9 mouse cellular contexts compared by ENCODE assay signal in the genomic region with DNA sequence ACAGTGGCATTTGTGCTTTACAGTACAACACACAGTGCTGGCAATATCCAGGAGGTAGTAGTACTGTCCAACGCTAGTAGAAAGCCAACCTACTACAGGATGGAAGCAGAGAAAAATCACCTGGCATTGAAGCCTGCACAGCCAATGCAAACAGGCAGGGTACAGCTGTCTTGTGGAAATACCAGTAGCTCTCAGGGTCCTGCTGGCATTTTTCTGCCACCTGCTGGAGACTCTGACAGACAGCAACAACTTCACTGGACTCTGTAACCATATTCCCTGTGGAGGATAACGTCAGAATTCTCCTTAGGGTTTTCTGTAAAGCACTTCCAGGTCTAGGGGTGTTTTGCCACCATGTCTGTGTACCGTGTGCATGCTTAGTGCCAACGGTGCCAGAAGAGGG. TPM values are rescaled to one million over a fixed set of nuclear protein-coding genes. Genes with fewer than 3 reads are reported as not detected.
DNase-seq lines count a peak whose midpoint lies in the region; ATAC-seq and TF ChIP-seq lines count a peak whose summit lies in the region.
"Had no signal": no experiment of that assay in that cellular context is flagged by ENCODE, and none has a peak within 500 bp of the region (broad histone marks: within the 10 kb centered on the region; RNA-seq: fewer than 3 reads in every experiment).

No protein-coding gene starts in this region.

- H3K27ac ChIP-seq in forebrain, embryonic 14.5 days (ENCODE audit: low read depth, low read length) = no peak overlapping the region
- H3K27ac ChIP-seq in forebrain, embryonic 13.5 days = no peak overlapping the region
- H3K27ac ChIP-seq in limb, embryonic 13.5 days = no peak overlapping the region
- H3K27ac ChIP-seq in limb, embryonic 10.5 days = no peak overlapping the region
- H3K27ac ChIP-seq in limb, embryonic 14.5 days (replicated peaks; ENCODE audit: low read depth, low read length) = no peak overlapping the region
- no peak overlapping the region for H3K27ac ChIP-seq in midbrain, embryonic 10.5 days (replicated peaks)
- H3K27ac ChIP-seq: limb, embryonic 15.5 days had no signal

- no peak for TF ChIP-seq CTCF in G1E (IDR thresholded peaks at IDR 0.05; ENCODE audit: low read depth, low read length)

- H3K4me1 ChIP-seq in forebrain, embryonic 14.5 days (ENCODE audit: control insufficient read depth, insufficient read depth, low read length) = no peaks in the 10 kb centered on the region
- no peaks in the 10 kb centered on the region for H3K4me1 ChIP-seq in forebrain, embryonic 13.5 days
- no peaks in the 10 kb centered on the region for H3K4me1 ChIP-seq in limb, embryonic 13.5 days
- no peaks in the 10 kb centered on the region for H3K4me1 ChIP-seq in limb, embryonic 10.5 days
- H3K4me1 ChIP-seq in G1E (ENCODE audit: insufficient read depth, low read depth, low read length) = peaks cover 2% of the 10 kb centered on the region; the same call in 1 of the 2 replicates
- no peaks in the 10 kb centered on the region for H3K4me1 ChIP-seq in limb, embryonic 14.5 days (ENCODE audit: control insufficient read depth, insufficient read depth, low read length)
- no peaks in the 10 kb centered on the region for H3K4me1 ChIP-seq in midbrain, embryonic 10.5 days
- H3K4me1 ChIP-seq: limb, embryonic 15.5 days had no signal

- H3K36me3 ChIP-seq in forebrain, embryonic 14.5 days (ENCODE audit: control insufficient read depth, insufficient read depth, low read length) = peaks cover 98% of the 10 kb centered on the region
- H3K36me3 ChIP-seq in forebrain, embryonic 13.5 days (ENCODE audit: poor library complexity, severe bottlenecking) = peaks cover 98% of the 10 kb centered on the region
- peaks cover 98% of the 10 kb centered on the region for H3K36me3 ChIP-seq in limb, embryonic 13.5 days
- H3K36me3 ChIP-seq in limb, embryonic 10.5 days = peaks cover 98% of the 10 kb centered on the region
- H3K36me3 ChIP-seq in G1E (replicated peaks) = peaks cover 99% of the 10 kb centered on the region
- peaks cover 98% of the 10 kb centered on the region for H3K36me3 ChIP-seq in limb, embryonic 14.5 days (ENCODE audit: control insufficient read depth, insufficient read depth, low read length)
- peaks cover 99% of the 10 kb centered on the region for H3K36me3 ChIP-seq in midbrain, embryonic 10.5 days

- no peak for TF ChIP-seq POLR2A in limb, embryonic 14.5 days (IDR thresholded peaks at IDR 0.05; ENCODE audit: borderline replicate concordance, extremely low read depth, insufficient read depth, insufficient read length)

- H3K4me2 ChIP-seq in forebrain, embryonic 14.5 days (ENCODE audit: low read length) = no peak overlapping the region
- no peak overlapping the region for H3K4me2 ChIP-seq in forebrain, embryonic 13.5 days
- H3K4me2 ChIP-seq in limb, embryonic 13.5 days (replicated peaks) = no peak overlapping the region
- H3K4me2 ChIP-seq in limb, embryonic 14.5 days (replicated peaks; ENCODE audit: low read depth, low read length, severe bottlenecking) = no peak overlapping the region
- H3K4me2 ChIP-seq: limb, embryonic 15.5 days had no signal

- peak; percentile 31 for DNase-seq in forebrain, embryonic 14.5 days (ENCODE audit: low spot score)
- DNase-seq in limb, embryonic 10.5 days (ENCODE audit: low spot score) = no peak
- DNase-seq in G1E (ENCODE audit: low spot score) = peak; percentile 18
- DNase-seq in limb, embryonic 14.5 days (ENCODE audit: low spot score) = peak; percentile 18
- no peak for DNase-seq in midbrain, embryonic 10.5 days (ENCODE audit: low spot score)

- ATAC-seq in forebrain, embryonic 14.5 days = no peak
- no peak for ATAC-seq in forebrain, embryonic 13.5 days
- ATAC-seq in limb, embryonic 13.5 days (ENCODE audit: low FRiP score, low read depth) = peak; percentile 51; the same call in 1 of the 2 replicates
- ATAC-seq in G1E (ENCODE audit: extremely low read depth, insufficient number of reproducible peaks, low FRiP score, poor library complexity, severe bottlenecking) = no peak
- ATAC-seq in limb, embryonic 14.5 days (ENCODE audit: low FRiP score, low read depth) = peak; percentile 38; the same call in 1 of the 2 replicates
- no peak for ATAC-seq in inflammation-experienced regulatory T-cells, adult 6 months

- 83% methylated on average over 4 of the region's 4 CpGs for WGBS in forebrain, embryonic 14.5 days
- 84% methylated on average over 4 of the region's 4 CpGs for WGBS in forebrain, embryonic 13.5 days
- WGBS in limb, embryonic 13.5 days = 79% methylated on average over 4 of the region's 4 CpGs
- WGBS in limb, embryonic 10.5 days = 87% methylated on average over 4 of the region's 4 CpGs
- 82% methylated on average over 4 of the region's 4 CpGs for WGBS in limb, embryonic 14.5 days
- 88% methylated on average over 4 of the region's 4 CpGs for WGBS in midbrain, embryonic 10.5 days

- no peaks in the 10 kb centered on the region for H3K9me3 ChIP-seq in forebrain, embryonic 14.5 days (replicated peaks; ENCODE audit: control insufficient read depth, low read length)
- H3K9me3 ChIP-seq in forebrain, embryonic 13.5 days (replicated peaks) = no peaks in the 10 kb centered on the region
- no peaks in the 10 kb centered on the region for H3K9me3 ChIP-seq in limb, embryonic 13.5 days
- H3K9me3 ChIP-seq in limb, embryonic 10.5 days (replicated peaks) = no peaks in the 10 kb centered on the region
- no peaks in the 10 kb centered on the region for H3K9me3 ChIP-seq in G1E (replicated peaks)
- no peaks in the 10 kb centered on the region for H3K9me3 ChIP-seq in limb, embryonic 14.5 days (ENCODE audit: control insufficient read depth, low read length)
- H3K9me3 ChIP-seq in midbrain, embryonic 10.5 days (replicated peaks) = no peaks in the 10 kb centered on the region
- H3K9me3 ChIP-seq: limb, embryonic 15.5 days had no signal

- H3K9ac ChIP-seq in forebrain, embryonic 14.5 days (ENCODE audit: low read length) = no peak overlapping the region
- no peak overlapping the region for H3K9ac ChIP-seq in forebrain, embryonic 13.5 days
- no peak overlapping the region for H3K9ac ChIP-seq in limb, embryonic 13.5 days
- no peak overlapping the region for H3K9ac ChIP-seq in limb, embryonic 14.5 days (ENCODE audit: low read depth, low read length, severe bottlenecking)
- H3K9ac ChIP-seq: limb, embryonic 15.5 days had no signal

- no peak overlapping the region for H3K4me3 ChIP-seq in forebrain, embryonic 14.5 days (ENCODE audit: low read depth, low read length)
- H3K4me3 ChIP-seq in forebrain, embryonic 13.5 days = no peak overlapping the region
- no peak overlapping the region for H3K4me3 ChIP-seq in limb, embryonic 13.5 days
- no peak overlapping the region for H3K4me3 ChIP-seq in limb, embryonic 10.5 days
- H3K4me3 ChIP-seq in G1E (ENCODE audit: low read depth, low read length) = no peak overlapping the region
- H3K4me3 ChIP-seq in limb, embryonic 14.5 days (replicated peaks; ENCODE audit: low read length) = no peak overlapping the region
- no peak overlapping the region for H3K4me3 ChIP-seq in midbrain, embryonic 10.5 days
- H3K4me3 ChIP-seq: limb, embryonic 15.5 days had no signal

- H3K27me3 ChIP-seq in forebrain, embryonic 14.5 days (replicated peaks; ENCODE audit: control insufficient read depth, insufficient read depth, low read length) = no peaks in the 10 kb centered on the region
- H3K27me3 ChIP-seq in forebrain, embryonic 13.5 days = no peaks in the 10 kb centered on the region
- no peaks in the 10 kb centered on the region for H3K27me3 ChIP-seq in limb, embryonic 13.5 days
- no peaks in the 10 kb centered on the region for H3K27me3 ChIP-seq in limb, embryonic 10.5 days (ENCODE audit: low read depth, poor library complexity, severe bottlenecking)
- H3K27me3 ChIP-seq in G1E (ENCODE audit: insufficient read depth, low read length) = no peaks in the 10 kb centered on the region
- H3K27me3 ChIP-seq in limb, embryonic 14.5 days (ENCODE audit: control insufficient read depth, insufficient read depth, low read length) = no peaks in the 10 kb centered on the region
- no peaks in the 10 kb centered on the region for H3K27me3 ChIP-seq in midbrain, embryonic 10.5 days (ENCODE audit: low read depth, poor library complexity, severe bottlenecking)
- H3K27me3 ChIP-seq: limb, embryonic 15.5 days had no signal

RNA-seq across cellular contexts. Expression of a gene that starts 19.0 kb away (rescaled TPM):
- polyA plus RNA-seq in forebrain, embryonic 14.5 days (2014; fragmentation: Nextera tagmentation; extraction: Ambion mirVana) = 77.2 and 83.7 TPM in 2 replicates
- 86.5 and 96.5 TPM in 2 replicates for polyA plus RNA-seq in forebrain, embryonic 13.5 days (2015; fragmentation: Nextera tagmentation; extraction: Ambion mirVana)
- 98.7 and 99.3 TPM in 2 replicates for polyA plus RNA-seq in limb, embryonic 13.5 days (2015; fragmentation: Nextera tagmentation; extraction: Ambion mirVana)
- polyA plus RNA-seq in limb, embryonic 10.5 days (2016; fragmentation: Nextera tagmentation; extraction: Ambion mirVana) = 92.0 and 96.5 TPM in 2 replicates
- 36.7 and 45.4 TPM in 2 replicates for total RNA-seq in G1E (2014; fragmentation: Nextera tagmentation)
- 27.8 and 29.7 TPM in 2 replicates for total RNA-seq in G1E (2017)
- 25.6 and 34.0 TPM in 2 replicates for polyA plus RNA-seq in G1E (2012)
- polyA plus RNA-seq in limb, embryonic 14.5 days (2012; rRNA removed) = 114 and 146 TPM in 2 replicates
- 76.1 and 79.2 TPM in 2 replicates for polyA plus RNA-seq in limb, embryonic 14.5 days (2014; fragmentation: Nextera tagmentation; extraction: Ambion mirVana)
- 10 to 100 TPM; 38.4 to 48.4 (median 43.2) TPM for polyA plus RNA-seq in inflammation-experienced regulatory T-cells, adult 6 months (2017; shearing (Covaris generic))
- 88.4 and 91.6 TPM in 2 replicates for polyA plus RNA-seq in midbrain, embryonic 10.5 days (2016; fragmentation: Nextera tagmentation; extraction: Ambion mirVana)

RNA-seq across cellular contexts. Expression of a gene that starts 19.1 kb away (rescaled TPM):
- 69.0 and 76.2 TPM in 2 replicates for polyA plus RNA-seq in forebrain, embryonic 14.5 days (2014; fragmentation: Nextera tagmentation; extraction: Ambion mirVana)
- 83.2 and 86.5 TPM in 2 replicates for polyA plus RNA-seq in forebrain, embryonic 13.5 days (2015; fragmentation: Nextera tagmentation; extraction: Ambion mirVana)
- 82.5 and 86.4 TPM in 2 replicates for polyA plus RNA-seq in limb, embryonic 13.5 days (2015; fragmentation: Nextera tagmentation; extraction: Ambion mirVana)
- 91.7 and 102 TPM in 2 replicates for polyA plus RNA-seq in limb, embryonic 10.5 days (2016; fragmentation: Nextera tagmentation; extraction: Ambion mirVana)
- total RNA-seq in G1E (2014; fragmentation: Nextera tagmentation) (81.0 and 95.9 TPM in 2 replicates), G1E (2017) (50.2 and 52.2 TPM in 2 replicates)
- 20.3 and 29.3 TPM in 2 replicates for polyA plus RNA-seq in G1E (2012)
- 35.9 and 40.1 TPM in 2 replicates for polyA plus RNA-seq in limb, embryonic 14.5 days (2012; rRNA removed)
- 74.9 and 76.1 TPM in 2 replicates for polyA plus RNA-seq in limb, embryonic 14.5 days (2014; fragmentation: Nextera tagmentation; extraction: Ambion mirVana)
- 10 to 100 TPM; 66.9 to 92.2 (median 92.1) TPM for polyA plus RNA-seq in inflammation-experienced regulatory T-cells, adult 6 months (2017; shearing (Covaris generic))
- polyA plus RNA-seq in midbrain, embryonic 10.5 days (2016; fragmentation: Nextera tagmentation; extraction: Ambion mirVana) = 82.1 and 96.4 TPM in 2 replicates

RNA-seq across cellular contexts. Expression of a gene that starts 28.7 kb away (rescaled TPM):
- 30.8 and 35.9 TPM in 2 replicates for polyA plus RNA-seq in forebrain, embryonic 14.5 days (2014; fragmentation: Nextera tagmentation; extraction: Ambion mirVana)
- polyA plus RNA-seq in forebrain, embryonic 13.5 days (2015; fragmentation: Nextera tagmentation; extraction: Ambion mirVana) = 32.6 and 35.2 TPM in 2 replicates
- 40.1 and 43.9 TPM in 2 replicates for polyA plus RNA-seq in limb, embryonic 13.5 days (2015; fragmentation: Nextera tagmentation; extraction: Ambion mirVana)
- 39.9 and 52.5 TPM in 2 replicates for polyA plus RNA-seq in limb, embryonic 10.5 days (2016; fragmentation: Nextera tagmentation; extraction: Ambion mirVana)
- 27.5 and 39.4 TPM in 2 replicates for total RNA-seq in G1E (2014; fragmentation: Nextera tagmentation)
- 26.2 and 31.7 TPM in 2 replicates for total RNA-seq in G1E (2017)
- 16.1 and 17.4 TPM in 2 replicates for polyA plus RNA-seq in G1E (2012)
- polyA plus RNA-seq in limb, embryonic 14.5 days (2012; rRNA removed) = 83.7 and 102 TPM in 2 replicates
- 30.0 and 36.1 TPM in 2 replicates for polyA plus RNA-seq in limb, embryonic 14.5 days (2014; fragmentation: Nextera tagmentation; extraction: Ambion mirVana)
- polyA plus RNA-seq in inflammation-experienced regulatory T-cells, adult 6 months (2017; shearing (Covaris generic)) = 10 to 100 TPM; 58.6 to 97.5 (median 79.2) TPM
- 34.8 and 39.4 TPM in 2 replicates for polyA plus RNA-seq in midbrain, embryonic 10.5 days (2016; fragmentation: Nextera tagmentation; extraction: Ambion mirVana)

RNA-seq across cellular contexts. Expression of a gene that starts 29.3 kb away (rescaled TPM):
- polyA plus RNA-seq in forebrain, embryonic 14.5 days (2014; fragmentation: Nextera tagmentation; extraction: Ambion mirVana) = 5.4 and 6.7 TPM in 2 replicates
- 5.7 and 5.8 TPM in 2 replicates for polyA plus RNA-seq in forebrain, embryonic 13.5 days (2015; fragmentation: Nextera tagmentation; extraction: Ambion mirVana)
- polyA plus RNA-seq in limb, embryonic 13.5 days (2015; fragmentation: Nextera tagmentation; extraction: Ambion mirVana) = 23.4 and 23.8 TPM in 2 replicates
- polyA plus RNA-seq in limb, embryonic 10.5 days (2016; fragmentation: Nextera tagmentation; extraction: Ambion mirVana) = 14.2 and 15.1 TPM in 2 replicates
- 2.6 and 19.9 TPM in 2 replicates for total RNA-seq in G1E (2014; fragmentation: Nextera tagmentation)
- total RNA-seq in G1E (2017) = 4.8 and 7.7 TPM in 2 replicates
- 4.0 and 4.2 TPM in 2 replicates for polyA plus RNA-seq in G1E (2012)
- polyA plus RNA-seq in limb, embryonic 14.5 days (2012; rRNA removed) = 38.9 and 50.1 TPM in 2 replicates
- 19.4 and 19.7 TPM in 2 replicates for polyA plus RNA-seq in limb, embryonic 14.5 days (2014; fragmentation: Nextera tagmentation; extraction: Ambion mirVana)
- polyA plus RNA-seq in inflammation-experienced regulatory T-cells, adult 6 months (2017; shearing (Covaris generic)) = 1 to 10 TPM; 1.1 to 4.7 (median 3.9) TPM
- polyA plus RNA-seq in midbrain, embryonic 10.5 days (2016; fragmentation: Nextera tagmentation; extraction: Ambion mirVana) = 9.5 and 10.2 TPM in 2 replicates

RNA-seq across cellular contexts. Expression of a gene that starts 40.6 kb away (rescaled TPM):
- polyA plus RNA-seq in forebrain, embryonic 14.5 days (2014; fragmentation: Nextera tagmentation; extraction: Ambion mirVana) = 505 and 522 TPM in 2 replicates
- polyA plus RNA-seq in forebrain, embryonic 13.5 days (2015; fragmentation: Nextera tagmentation; extraction: Ambion mirVana) = 505 and 567 TPM in 2 replicates
- 559 and 595 TPM in 2 replicates for polyA plus RNA-seq in limb, embryonic 13.5 days (2015; fragmentation: Nextera tagmentation; extraction: Ambion mirVana)
- 900 and 1,117 TPM in 2 replicates for polyA plus RNA-seq in limb, embryonic 10.5 days (2016; fragmentation: Nextera tagmentation; extraction: Ambion mirVana)
- 910 and 922 TPM in 2 replicates for total RNA-seq in G1E (2014; fragmentation: Nextera tagmentation)
- 501 and 541 TPM in 2 replicates for total RNA-seq in G1E (2017)
- 573 and 600 TPM in 2 replicates for polyA plus RNA-seq in G1E (2012)
- 465 and 490 TPM in 2 replicates for polyA plus RNA-seq in limb, embryonic 14.5 days (2012; rRNA removed)
- 543 and 562 TPM in 2 replicates for polyA plus RNA-seq in limb, embryonic 14.5 days (2014; fragmentation: Nextera tagmentation; extraction: Ambion mirVana)
- polyA plus RNA-seq in inflammation-experienced regulatory T-cells, adult 6 months (2017; shearing (Covaris generic)) = 10 to 100 TPM; 52.3 to 81.2 (median 59.2) TPM
- 924 and 1,153 TPM in 2 replicates for polyA plus RNA-seq in midbrain, embryonic 10.5 days (2016; fragmentation: Nextera tagmentation; extraction: Ambion mirVana)

Comparison
In these comparisons a context has a peak if more than half of its experiments do, and no peak if none do; other contexts are left out.
1. DNase-seq: peak in forebrain, embryonic 14.5 days (single experiment), G1E (single experiment) and limb, embryonic 14.5 days (single experiment); none in limb, embryonic 10.5 days (single experiment) and midbrain, embryonic 10.5 days (single experiment).
2. ATAC-seq: peak in limb, embryonic 13.5 days (single experiment) and limb, embryonic 14.5 days (single experiment); none in forebrain, embryonic 14.5 days (single experiment), forebrain, embryonic 13.5 days (single experiment), G1E (single experiment) and inflammation-experienced regulatory T-cells, adult 6 months (single experiment).